Mouse (Mus musculus) lung, postnatal 4 days (tissue): Measurements from ENCODE around the gene Acsbg2.

Experiments
- DNase-seq, 2 experiments: peaks; one replicate each; pipeline ENCODE4 v3.0.0; 2021

The Acsbg2 gene

GRCm38 (mm10) chr17:56819032-56819545, 55.2 kb downstream of the Acsbg2 start:
- DNase-seq = no peak

- DNase-seq = no peak
Measured at GRCm38 (mm10) chr17:56818067-56818636, 56.1 kb downstream of the Acsbg2 start.

GRCm38 (mm10) chr17:56815057-56815345, 59.2 kb downstream of the Acsbg2 start:
- no peak for DNase-seq

- peak; percentile 85 to 90 for DNase-seq
Measured at GRCm38 (mm10) chr17:56814316-56815056, 59.8 kb downstream of the Acsbg2 start.

GRCm38 (mm10) chr17:56810245-56810644, 64.0 kb downstream of the Acsbg2 start:
- peak; percentile 90 to 94 for DNase-seq

- DNase-seq = peak; percentile 79 to 86
Measured at GRCm38 (mm10) chr17:56808518-56808917, 65.7 kb downstream of the Acsbg2 start.

- no peak for DNase-seq
Measured at GRCm38 (mm10) chr17:56805784-56806183, 68.5 kb downstream of the Acsbg2 start.

GRCm38 (mm10) chr17:56804952-56805351, 69.3 kb downstream of the Acsbg2 start:
- no peak for DNase-seq

- DNase-seq = no peak
Measured at GRCm38 (mm10) chr17:56802065-56802464, 72.2 kb downstream of the Acsbg2 start.

- DNase-seq = no peak
Measured at GRCm38 (mm10) chr17:56799276-56799675, 75.0 kb downstream of the Acsbg2 start.

GRCm38 (mm10) chr17:56793614-56794319, 80.5 kb downstream of the Acsbg2 start:
- no peak for DNase-seq
